Mouse (Mus musculus): ENCODE results near the gene Mta3.

DNA sequence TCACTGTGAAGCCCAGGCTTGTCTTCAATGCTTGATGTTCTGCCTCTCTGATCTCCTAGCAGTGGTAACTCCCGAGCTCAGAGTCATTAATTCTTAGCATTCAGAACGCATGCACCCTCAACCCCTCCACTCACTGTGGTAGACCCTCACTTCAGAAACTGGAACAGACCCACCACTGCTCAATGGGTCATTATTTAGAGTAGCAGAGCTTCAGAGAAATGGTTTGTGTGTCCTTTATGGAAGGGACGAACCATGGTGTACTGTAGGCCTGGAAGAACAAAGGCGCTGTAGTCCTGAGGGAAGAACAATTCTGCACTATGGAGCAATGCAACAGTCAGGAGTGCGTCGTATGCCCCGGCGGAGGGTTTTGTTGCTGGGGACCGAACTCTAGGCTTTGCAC, 6.4 kb downstream of the Mta3 start:
- no peak for TF ChIP-seq CTCF (IDR thresholded peaks at IDR 0.05; ENCODE audit: borderline replicate concordance, control insufficient read depth, extremely low read depth, insufficient read depth, low read length, poor library complexity)
- no peak for TF ChIP-seq POLR2A (IDR thresholded peaks at IDR 0.05; ENCODE audit: control insufficient read depth, extremely low read depth, insufficient read depth, low read length, poor library complexity)

Data from thymus, adult 2 months (tissue).